Mouse (Mus musculus): ENCODE data around the gene Ptprn. TPM values are rescaled to one million over a fixed set of nuclear protein-coding genes. Genes with fewer than 3 reads are reported as not detected.
"Not testable (repeated sequence)": the region's sequence is repeated elsewhere in the genome, so short reads cannot be mapped to it uniquely, and the experiment has no call there.

The Ptprn gene
- polyA plus RNA-seq, 1 experiment from 2014 or later: 19.2 TPM

- no peak for ATAC-seq (ENCODE audit: low read depth)
- WGBS: 65% methylated on average over 3 of the region's 3 CpGs
- H3K27ac ChIP-seq (replicated peaks): 0 out of 2 replicates have a peak overlapping the region, but pooled peaks have one; percentile 19
- no peaks in the 10 kb centered on the region for H3K36me3 ChIP-seq
- H3K27me3 ChIP-seq: peaks cover 7% of the 10 kb centered on the region; the same call in 1 of the 2 replicates
- H3K9me3 ChIP-seq: no peaks in the 10 kb centered on the region
- H3K4me1 ChIP-seq (replicated peaks): peaks cover 30% of the 10 kb centered on the region
- H3K4me3 ChIP-seq: no peak overlapping the region
- H3K9ac ChIP-seq: no peak overlapping the region
- no peak overlapping the region for H3K4me2 ChIP-seq
These were observed 13.8 kb downstream of the Ptprn start for GRCm38 (mm10) chr1:75250498-75250897.

GRCm38 (mm10) chr1:75248041-75248772 is 16.1 kb downstream of the Ptprn start:
- Histone ChIP-seq H3K4me2 (no peak overlapping the region), H3K27me3 (peaks cover 7% of the 10 kb centered on the region; the same call in 1 of the 2 replicates), H3K36me3 (peaks cover 11% of the 10 kb centered on the region), H3K4me1 (replicated peaks) (peaks cover 24% of the 10 kb centered on the region), H3K9me3 (no peaks in the 10 kb centered on the region), H3K9ac (peak overlapping the region; percentile 26; the same call in 1 of the 2 replicates), H3K27ac (replicated peaks) (no peak overlapping the region), H3K4me3 (no peak overlapping the region)
- no peak for ATAC-seq (ENCODE audit: low read depth)
- WGBS: 59% methylated on average over 9 of the region's 9 CpGs

- Histone ChIP-seq H3K36me3 (peaks cover 19% of the 10 kb centered on the region), H3K4me3 (no peak overlapping the region), H3K9me3 (no peaks in the 10 kb centered on the region), H3K9ac (peak overlapping the region; percentile 26; the same call in 1 of the 2 replicates), H3K27ac (replicated peaks) (no peak overlapping the region), H3K27me3 (peaks cover 2% of the 10 kb centered on the region; the same call in 1 of the 2 replicates), H3K4me2 (no peak overlapping the region), H3K4me1 (replicated peaks) (peaks cover 24% of the 10 kb centered on the region)
- no peak for ATAC-seq (ENCODE audit: low read depth)
- 82% methylated on average over 16 of the region's 16 CpGs for WGBS
These were observed 17.0 kb downstream of the Ptprn start for GRCm38 (mm10) chr1:75247071-75247930.

GRCm38 (mm10) chr1:75244836-75245235 is 19.5 kb downstream of the Ptprn start:
- H3K27me3 ChIP-seq: no peaks in the 10 kb centered on the region
- H3K27ac ChIP-seq (replicated peaks): no peak overlapping the region
- H3K9me3 ChIP-seq: no peaks in the 10 kb centered on the region
- H3K4me2 ChIP-seq: no peak overlapping the region
- peaks cover 12% of the 10 kb centered on the region for H3K4me1 ChIP-seq (replicated peaks)
- ATAC-seq (ENCODE audit: low read depth): peak; percentile 59; the same call in 1 of the 2 replicates
- H3K4me3 ChIP-seq: no peak overlapping the region
- 17% methylated on average over 4 of the region's 4 CpGs for WGBS
- H3K36me3 ChIP-seq: peaks cover 41% of the 10 kb centered on the region
- no peak overlapping the region for H3K9ac ChIP-seq

GRCm38 (mm10) chr1:75244175-75244826 is 20.0 kb downstream of the Ptprn start:
- H3K4me2 ChIP-seq: no peak overlapping the region
- peaks cover 46% of the 10 kb centered on the region for H3K36me3 ChIP-seq
- no peaks in the 10 kb centered on the region for H3K27me3 ChIP-seq
- H3K27ac ChIP-seq (replicated peaks): no peak overlapping the region
- no peak overlapping the region for H3K9ac ChIP-seq
- WGBS: 87% methylated on average over 12 of the region's 12 CpGs
- peaks cover 12% of the 10 kb centered on the region for H3K4me1 ChIP-seq (replicated peaks)
- H3K9me3 ChIP-seq: no peaks in the 10 kb centered on the region
- ATAC-seq (ENCODE audit: low read depth): peak; percentile 19; the same call in 1 of the 2 replicates
- no peak overlapping the region for H3K4me3 ChIP-seq

GRCm38 (mm10) chr1:75243411-75243810 is 20.9 kb downstream of the Ptprn start:
- peaks cover 12% of the 10 kb centered on the region for H3K4me1 ChIP-seq (replicated peaks)
- H3K4me2 ChIP-seq: no peak overlapping the region
- H3K4me3 ChIP-seq: no peak overlapping the region
- WGBS: 89% methylated on average over 14 of the region's 14 CpGs
- no peak overlapping the region for H3K27ac ChIP-seq (replicated peaks)
- no peaks in the 10 kb centered on the region for H3K27me3 ChIP-seq
- no peak for ATAC-seq (ENCODE audit: low read depth)
- no peaks in the 10 kb centered on the region for H3K9me3 ChIP-seq
- H3K36me3 ChIP-seq: peaks cover 46% of the 10 kb centered on the region
- H3K9ac ChIP-seq: no peak overlapping the region

- WGBS: 85% methylated on average over 10 of the region's 10 CpGs
- ATAC-seq (ENCODE audit: low read depth): no peak
These were observed 24.7 kb downstream of the Ptprn start for GRCm38 (mm10) chr1:75239591-75239990.

GRCm38 (mm10) chr1:75236117-75237050 is 27.9 kb downstream of the Ptprn start, which contains the start of gene Dnajb2:
TSS of gene Dnajb2 (plus strand) at chr1:75236406.
- H3K27me3 ChIP-seq: peaks cover 3% of the 10 kb centered on the region; the same call in 1 of the 2 replicates
- H3K9ac ChIP-seq: peak within 1 kb of the TSS; percentile 87
- H3K9me3 ChIP-seq: no peaks in the 10 kb centered on the region
- peak; percentile 91 for ATAC-seq (ENCODE audit: low read depth)
- peak within 1 kb of the TSS; percentile 60 for H3K4me3 ChIP-seq
- peaks cover 26% of the 10 kb centered on the region for H3K4me1 ChIP-seq (replicated peaks)
- WGBS: under 1% methylated on average over 63 of the region's 64 CpGs
- peak within 1 kb of the TSS; percentile 83 for H3K4me2 ChIP-seq
- peaks cover 20% of the 10 kb centered on the region for H3K36me3 ChIP-seq
- H3K27ac ChIP-seq (replicated peaks): peak within 1 kb of the TSS; percentile 84

More at GRCm38 (mm10) chr1:75239591-75239990, 24.7 kb downstream of the Ptprn start:
- Histone ChIP-seq H3K9me3 (no peaks in the 10 kb centered on the region), H3K4me1 (replicated peaks) (peaks cover 25% of the 10 kb centered on the region), H3K36me3 (peaks cover 46% of the 10 kb centered on the region), H3K27ac (replicated peaks) (no peak overlapping the region), H3K4me2 (no peak overlapping the region), H3K27me3 (no peaks in the 10 kb centered on the region), H3K9ac (no peak overlapping the region), H3K4me3 (no peak overlapping the region)

GRCm38 (mm10) chr1:75234606-75235005 is 29.7 kb downstream of the Ptprn start:
- ATAC-seq (ENCODE audit: low read depth): peak; percentile 57
- H3K27ac ChIP-seq (replicated peaks): no peak overlapping the region
- 0 out of 2 replicates have a peak overlapping the region, but pooled peaks have one; percentile 16 for H3K4me2 ChIP-seq

GRCm38 (mm10) chr1:75232489-75232888 is 31.8 kb downstream of the Ptprn start:
- not testable (repeated sequence) for H3K4me2 ChIP-seq; ATAC-seq (ENCODE audit: low read depth); H3K4me3 ChIP-seq; H3K27me3 ChIP-seq; H3K27ac ChIP-seq (replicated peaks); H3K9me3 ChIP-seq; H3K36me3 ChIP-seq; H3K9ac ChIP-seq
- peaks cover 22% of the 10 kb centered on the region for H3K4me1 ChIP-seq (replicated peaks)
- WGBS: 61% methylated on average over 4 of the region's 4 CpGs

More at GRCm38 (mm10) chr1:75234606-75235005, 29.7 kb downstream of the Ptprn start:
- H3K9ac ChIP-seq: no peak overlapping the region; the same call in 1 of the 2 replicates
- peaks cover 26% of the 10 kb centered on the region for H3K4me1 ChIP-seq (replicated peaks)
- 2% methylated on average over 8 of the region's 8 CpGs for WGBS
- H3K4me3 ChIP-seq: no peak overlapping the region
- peaks cover 10% of the 10 kb centered on the region; the same call in 1 of the 2 replicates for H3K27me3 ChIP-seq
- H3K9me3 ChIP-seq: no peaks in the 10 kb centered on the region
- H3K36me3 ChIP-seq: peaks cover 4% of the 10 kb centered on the region
